Mouse (Mus musculus): ENCODE measurements around the gene Nup93.
"Not testable (repeated sequence)": the region's sequence is repeated elsewhere in the genome, so short reads cannot be mapped to it uniquely, and the experiment has no call there.

Nup93 gene

DNA sequence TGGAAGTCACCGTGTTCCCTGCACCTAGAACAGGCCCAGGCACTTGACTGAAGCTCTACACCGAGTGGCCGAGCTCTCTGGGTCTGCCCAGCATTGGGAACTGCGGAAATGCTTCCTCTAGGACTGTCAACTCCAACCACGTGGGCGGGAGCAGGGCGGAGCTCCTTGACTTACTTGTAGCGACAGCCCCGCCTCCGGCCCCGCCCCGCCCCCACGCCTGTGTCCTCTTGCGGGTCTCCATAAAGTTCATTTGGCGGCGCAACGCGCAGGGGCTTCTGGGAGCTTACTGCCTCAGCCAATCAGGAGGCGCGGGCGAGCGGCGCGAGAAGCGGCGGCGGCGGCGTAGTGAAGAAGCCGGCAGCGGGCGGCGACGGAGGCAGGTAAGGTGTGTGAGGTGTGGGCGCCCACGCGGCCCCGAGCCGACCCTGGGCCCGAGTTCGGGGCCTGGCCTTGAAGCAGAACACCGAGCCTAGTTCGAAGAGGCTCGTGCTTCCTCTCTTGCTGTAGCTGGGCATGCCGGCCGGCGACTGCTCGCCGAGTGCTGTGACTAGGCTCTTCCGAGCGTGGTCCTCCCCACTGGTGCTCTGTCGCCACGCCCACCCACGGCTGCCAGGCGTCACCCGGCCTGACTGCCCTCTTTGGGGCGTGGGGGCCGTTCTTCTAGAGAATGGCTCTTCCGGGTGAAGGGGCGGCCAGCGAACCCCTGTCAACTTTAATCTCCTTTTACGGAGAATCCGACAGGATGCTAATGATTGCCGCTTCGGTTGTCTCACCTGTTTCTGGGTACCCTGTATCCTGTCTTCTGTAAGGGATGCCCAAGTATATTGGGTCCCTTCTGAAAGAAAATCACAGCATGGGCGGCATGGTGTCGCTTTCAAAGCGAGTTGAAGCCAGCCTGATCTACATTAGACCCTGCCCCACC is at the start of gene Nup93:
TSS of gene Nup93 (plus strand) at position 313 of the 922 bp plus-strand sequence.
- peak; percentile 97 for DNase-seq (ENCODE audit: low read depth)

GRCm38 (mm10) chr8:94165772-94166171 is 48.6 kb upstream of the Nup93 start:
- DNase-seq (ENCODE audit: low read depth): not testable (repeated sequence)

- peak; percentile 76 for DNase-seq (ENCODE audit: low read depth)
Measured at GRCm38 (mm10) chr8:94167244-94167643, 47.1 kb upstream of the Nup93 start.

DNA sequence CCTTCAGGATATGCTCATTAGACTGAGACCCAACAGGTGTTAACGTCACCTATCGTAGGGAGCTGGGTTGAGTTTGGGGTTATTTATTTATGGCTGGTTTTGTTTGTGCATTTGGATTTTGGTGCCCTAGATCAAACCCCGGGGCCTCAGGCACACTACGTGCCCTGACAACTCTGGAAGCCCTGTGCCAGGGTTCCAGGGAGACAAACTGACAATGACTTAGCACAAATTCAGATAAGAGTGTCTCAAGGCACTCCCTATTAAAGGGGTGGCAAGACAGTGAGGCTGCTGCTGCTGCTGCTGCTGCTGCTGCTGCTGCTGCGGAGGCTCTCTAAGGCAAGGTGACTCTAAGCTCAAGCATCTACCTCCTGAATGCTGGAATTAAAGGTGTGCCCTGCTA is 44.8 kb upstream of the Nup93 start:
- no peak for DNase-seq (ENCODE audit: low read depth)

DNA sequence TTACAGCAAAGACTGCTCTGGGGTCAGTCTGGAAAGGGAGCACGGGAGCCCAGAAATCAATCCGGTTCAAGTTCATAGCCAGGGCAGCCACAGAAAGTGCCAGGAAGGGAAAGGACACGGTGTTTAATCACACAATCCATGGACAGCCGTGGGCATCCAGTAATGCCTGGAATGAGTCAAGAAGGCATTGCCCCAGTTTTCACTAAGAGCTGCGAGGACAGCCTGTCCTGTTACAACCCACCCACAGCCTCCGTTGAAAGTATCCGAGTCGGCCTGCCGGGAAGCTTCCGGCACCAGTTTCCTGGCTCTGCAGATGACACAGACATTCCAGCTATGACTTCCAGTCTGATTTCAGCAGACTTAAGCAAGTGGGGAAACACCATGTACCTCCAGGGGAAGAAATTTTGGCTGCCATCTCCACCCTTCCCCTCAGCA is 43.0 kb upstream of the Nup93 start:
- no peak for DNase-seq (ENCODE audit: low read depth)

DNA sequence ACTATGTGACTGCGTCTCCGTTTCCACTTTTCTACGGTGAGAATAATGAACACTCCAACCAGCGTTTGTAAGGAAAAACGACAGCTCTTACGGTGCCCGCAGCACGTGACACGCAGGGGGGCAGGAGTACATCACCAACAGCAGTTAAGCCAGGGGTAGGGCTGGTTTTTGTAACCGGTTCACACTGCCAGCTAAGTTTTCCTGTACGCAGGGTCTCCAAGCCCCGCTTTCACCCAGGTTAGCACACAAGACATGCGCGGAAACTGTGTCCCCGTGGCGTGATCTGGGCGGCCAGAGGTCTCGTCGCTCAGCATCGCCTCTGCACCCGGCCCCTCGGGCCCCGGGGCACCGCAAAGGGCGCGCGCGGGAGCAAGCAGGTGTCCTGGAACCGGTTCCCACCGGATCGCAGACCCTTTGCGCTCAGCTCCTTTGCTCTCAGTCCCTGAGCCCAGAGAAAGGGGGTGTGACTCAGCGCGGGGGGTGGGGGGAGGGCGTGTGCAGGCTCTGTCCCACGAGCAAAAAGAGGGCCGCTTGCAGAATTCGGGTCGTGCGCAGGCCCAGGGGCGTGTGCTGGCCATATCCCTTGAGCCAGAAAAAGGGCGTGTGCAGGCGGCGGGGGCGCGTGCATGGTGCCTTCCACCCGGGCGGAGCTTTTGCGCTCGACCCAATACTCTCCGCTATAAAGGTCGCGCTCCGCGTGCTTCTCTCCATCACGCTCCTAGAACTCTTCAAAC is 42.1 kb upstream of the Nup93 start, which contains the start of gene Mt2:
TSS of gene Mt2 (plus strand) at position 590 of the 734 bp plus-strand sequence.
- DNase-seq (ENCODE audit: low read depth): peak; percentile 84

GRCm38 (mm10) chr8:94172809-94173732 is 41.3 kb upstream of the Nup93 start:
- DNase-seq (ENCODE audit: low read depth): peak; percentile 51

DNA sequence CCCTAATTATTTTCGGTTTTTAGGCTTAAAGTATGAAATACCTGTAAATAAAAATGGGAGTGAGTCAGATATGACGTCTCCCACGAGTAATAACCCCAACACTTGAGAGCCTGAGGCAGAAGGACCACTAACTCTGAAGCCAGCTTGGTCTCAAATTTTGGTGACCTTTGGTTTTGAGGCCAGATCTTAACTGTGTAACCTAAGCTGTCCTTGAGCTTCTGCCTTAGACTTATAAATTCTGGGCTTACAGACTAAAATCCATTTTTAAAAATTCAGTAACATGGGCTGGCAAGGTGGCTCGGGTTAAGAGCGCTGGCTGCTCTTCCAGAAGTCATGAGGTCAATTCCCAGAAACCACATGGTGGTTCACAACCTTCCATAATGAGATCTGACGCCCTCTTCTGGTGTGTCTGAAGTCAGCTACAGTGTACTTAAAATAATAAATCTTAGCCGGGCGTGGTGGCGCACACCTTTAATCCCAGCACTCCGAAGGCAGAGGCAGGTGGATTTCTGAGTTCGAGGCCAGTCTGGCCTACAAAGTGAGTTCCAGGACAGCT is 40.4 kb upstream of the Nup93 start:
- peak; percentile 20 for DNase-seq (ENCODE audit: low read depth)

GRCm38 (mm10) chr8:94174619-94175213 is 39.6 kb upstream of the Nup93 start:
- peak; percentile 54 for DNase-seq (ENCODE audit: low read depth)

GRCm38 (mm10) chr8:94177716-94178390 is 36.5 kb upstream of the Nup93 start:
- peak; percentile 23 for DNase-seq (ENCODE audit: low read depth)

- peak; percentile 95 for DNase-seq (ENCODE audit: low read depth)
Measured at GRCm38 (mm10) chr8:94178857-94179712, 35.3 kb upstream of the Nup93 start, which contains the start of gene Mt1. Gene Mt1 (plus strand): TSS chr8:94179082.

DNA sequence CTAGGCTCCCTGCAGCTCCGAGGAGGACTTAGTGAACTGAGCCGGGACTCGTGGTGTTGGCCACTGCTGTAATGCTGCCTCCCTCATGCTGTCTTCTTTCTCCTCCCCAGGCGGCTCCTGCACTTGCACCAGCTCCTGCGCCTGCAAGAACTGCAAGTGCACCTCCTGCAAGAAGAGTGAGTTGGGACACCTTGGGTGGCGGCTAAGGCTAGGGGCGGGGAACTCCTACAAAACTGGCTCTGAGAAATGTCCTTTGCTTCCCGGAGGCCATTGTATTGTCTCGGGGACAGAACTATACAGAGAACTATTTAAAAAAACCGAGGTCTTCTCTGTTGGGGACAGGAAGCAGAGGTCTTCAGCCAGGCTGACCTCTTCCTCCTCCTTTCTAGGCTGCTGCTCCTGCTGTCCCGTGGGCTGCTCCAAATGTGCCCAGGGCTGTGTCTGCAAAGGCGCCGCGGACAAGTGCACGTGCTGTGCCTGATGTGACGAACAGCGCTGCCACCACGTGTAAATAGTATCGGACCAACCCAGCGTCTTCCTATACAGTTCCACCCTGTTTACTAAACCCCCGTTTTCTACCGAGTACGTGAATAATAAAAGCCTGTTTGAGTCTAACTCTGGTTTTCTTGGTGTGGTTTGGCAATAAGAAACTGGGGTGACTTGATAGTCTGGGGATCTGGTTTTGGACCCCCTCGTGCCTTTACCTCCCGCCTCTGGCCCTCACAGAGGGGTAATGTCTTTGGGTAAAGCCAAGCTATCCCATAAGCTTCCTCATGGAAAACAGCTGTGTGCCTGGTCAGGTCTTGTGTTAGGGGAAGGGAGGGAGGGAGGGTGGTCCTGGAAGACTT is 34.4 kb upstream of the Nup93 start:
- DNase-seq (ENCODE audit: low read depth): peak; percentile 46

DNA sequence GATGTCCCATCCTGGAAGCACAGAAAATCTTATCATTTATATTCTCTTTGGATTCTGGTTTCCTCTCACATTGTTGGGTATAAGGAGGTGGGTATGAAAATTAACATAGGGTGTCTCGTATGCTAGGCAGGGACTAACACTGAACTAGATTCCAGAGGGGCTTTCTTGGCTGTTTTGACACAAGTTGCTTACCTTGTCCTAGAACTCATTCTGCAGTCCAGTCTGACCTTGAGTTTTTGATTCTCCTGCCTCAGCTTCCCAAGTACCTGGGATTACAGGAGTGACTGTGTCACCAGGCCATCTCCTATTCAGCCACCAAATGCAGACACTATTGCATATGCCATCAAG is 33.8 kb upstream of the Nup93 start:
- DNase-seq (ENCODE audit: low read depth): no peak

- DNase-seq (ENCODE audit: low read depth): peak; percentile 35
Measured at GRCm38 (mm10) chr8:94182055-94182929, 32.1 kb upstream of the Nup93 start.

GRCm38 (mm10) chr8:94183117-94183516 is 31.2 kb upstream of the Nup93 start:
- DNase-seq (ENCODE audit: low read depth): peak; percentile 91

GRCm38 (mm10) chr8:94184357-94184843 is 30.0 kb upstream of the Nup93 start:
- DNase-seq (ENCODE audit: low read depth): no peak

DNA sequence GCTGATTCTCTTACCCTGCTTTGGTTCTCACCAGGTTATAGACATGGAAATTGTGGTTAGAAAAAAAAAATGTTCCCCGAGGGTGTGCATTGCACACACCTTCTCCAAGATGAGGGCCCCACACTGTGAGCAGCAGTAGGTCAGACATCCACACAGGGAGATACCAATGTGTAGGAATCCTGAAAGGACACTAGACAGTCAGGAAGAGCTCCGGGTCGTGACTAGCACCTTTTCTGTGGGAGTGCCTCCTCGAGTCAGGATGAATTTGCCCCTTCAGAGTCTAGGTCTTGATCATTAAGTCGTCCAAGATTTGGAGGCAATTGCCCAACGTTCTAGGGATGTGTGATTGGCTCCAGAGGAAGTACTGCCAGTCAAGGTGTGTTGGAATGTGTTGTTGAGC is 28.6 kb upstream of the Nup93 start:
- no peak for DNase-seq (ENCODE audit: low read depth)
